Mouse (Mus musculus) heart, postnatal 36 days (tissue): ENCODE measurements around the gene Dpp3. TPM values are rescaled to one million over a fixed set of nuclear protein-coding genes. Genes with fewer than 3 reads are reported as not detected.
A peak's percentile ranks its signal among the peaks of the same experiment; 100 is the strongest.
"Not testable (repeated sequence)": the region's sequence is repeated elsewhere in the genome, so short reads cannot be mapped to it uniquely, and the experiment has no call there.

ENCODE experiments used
- DNase-seq, 2 experiments: peaks; one replicate each; pipeline ENCODE4 v3.0.0; 2021 to 2022
- intact Hi-C: fragments of 180-260 bp; cut with DNase I; formaldehyde crosslinking; loops from one replicate; pipeline ENCODE4 v1.15.1; 2025
- total RNA-seq, 2 experiments: library from RNA; stranded (reverse); gene quantifications; 2 replicates each; pipeline ENCODE4 v1.2.3; 2021

The Dpp3 gene
- 10 to 100 TPM; 17.4 to 21.3 TPM for total RNA-seq

DNA sequence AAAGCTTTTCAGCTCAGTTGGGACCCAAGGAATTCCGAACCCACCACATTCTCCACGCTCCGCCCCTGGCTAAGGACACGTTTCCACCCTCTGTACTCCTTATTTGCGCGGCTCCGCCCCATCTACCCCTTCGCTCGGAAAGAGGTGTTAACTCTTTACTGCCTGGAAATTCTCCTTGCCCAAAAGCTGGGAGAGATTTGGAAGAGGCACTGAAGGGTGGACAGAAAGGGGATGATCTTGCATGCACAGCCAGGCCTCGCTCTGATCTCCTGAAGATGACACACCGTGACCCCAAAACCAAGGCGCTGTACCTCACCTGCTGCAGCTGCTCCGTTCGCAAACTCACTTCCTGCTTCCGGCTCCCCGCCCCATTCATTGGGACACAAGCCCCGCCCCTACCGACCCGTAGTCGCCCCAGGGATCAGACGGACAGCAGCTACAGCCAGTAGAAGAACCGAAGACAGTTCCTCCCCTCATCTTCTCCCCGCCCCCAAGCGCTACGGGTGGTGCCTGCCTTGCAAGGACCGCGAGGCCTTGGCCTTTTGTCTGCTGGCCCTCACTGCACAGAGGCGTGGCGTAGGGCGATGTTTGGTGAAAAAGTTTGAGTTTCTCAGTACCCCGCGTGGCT lies at the start of gene Dpp3:
Gene Dpp3, minus strand, starts transcription at position 384 of the 628 bp plus-strand sequence.
- peak; percentile 98 for DNase-seq
- intact Hi-C loops = loop anchor here (1.0 to 5.0 kb wide), 3 partner anchors 34 to 91 kb away; partner anchors contain the start of genes Actn3, Ccdc87, Ccs and Mrpl11

DNA sequence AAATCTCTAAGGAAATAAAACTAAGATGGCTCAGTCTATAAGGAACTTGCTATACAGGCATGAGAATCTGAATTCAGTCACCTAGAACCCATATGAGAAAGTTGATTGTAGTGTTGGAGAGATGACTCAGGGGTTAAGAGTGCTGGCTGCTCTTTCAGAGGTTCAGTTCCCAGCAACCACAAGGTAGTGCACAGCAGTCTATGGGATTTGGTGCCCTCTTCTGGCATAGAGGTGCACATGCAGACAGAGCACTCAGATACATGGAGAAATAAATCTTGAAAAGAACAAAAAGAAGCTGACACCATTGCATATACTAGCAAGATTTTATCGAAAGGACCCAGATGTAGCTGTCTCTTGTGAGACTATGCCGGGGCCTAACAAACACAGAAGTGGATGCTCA lies 40.1 kb upstream of the Dpp3 start:
- intact Hi-C loops = loop anchor here (5.0 kb wide), 1 partner anchor 341 kb away; the partner anchor contains the start of gene Rce1
- no peak for DNase-seq

DNA sequence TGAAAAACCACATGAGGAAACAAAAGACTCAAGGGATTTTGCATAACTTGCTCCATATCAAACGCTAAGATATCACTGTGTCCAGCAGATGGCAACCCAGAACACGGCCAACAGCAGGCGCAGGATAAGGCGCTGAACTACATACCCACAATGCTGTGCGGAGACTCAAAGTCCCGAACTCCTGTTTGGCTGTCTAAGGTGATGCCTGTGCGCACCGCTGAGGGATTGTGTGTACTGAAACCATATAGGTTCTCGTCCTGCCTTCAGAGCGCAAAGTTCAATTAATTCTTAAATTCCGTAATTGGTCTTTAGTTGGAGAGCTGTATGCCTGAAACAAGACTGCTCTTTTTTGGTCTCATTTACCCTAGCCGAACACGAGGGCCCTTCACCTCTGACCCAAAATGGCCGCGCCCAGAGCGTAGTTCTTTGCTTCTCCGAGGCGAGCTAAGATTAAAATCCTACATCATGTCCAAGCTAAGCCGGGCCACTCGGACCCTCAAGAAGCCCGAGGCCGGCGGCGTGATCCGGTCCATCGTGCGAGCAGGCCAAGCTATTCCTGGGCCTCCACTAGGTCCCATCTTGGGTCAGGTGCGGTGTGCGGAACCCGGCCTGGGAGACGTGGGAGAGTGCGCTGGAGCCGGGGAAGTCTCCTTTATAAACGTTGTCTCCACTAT lies 34.0 kb upstream of the Dpp3 start, which contains the start of gene Mrpl11:
Gene Mrpl11, plus strand, starts transcription at position 220 of the 674 bp plus-strand sequence.
- intact Hi-C loops = loop anchor here (1.0 to 5.0 kb wide), 3 partner anchors 35 to 207 kb away; partner anchors contain the start of genes Gm21992 and Rbm14
- peak; percentile 87 to 90 for DNase-seq

DNA sequence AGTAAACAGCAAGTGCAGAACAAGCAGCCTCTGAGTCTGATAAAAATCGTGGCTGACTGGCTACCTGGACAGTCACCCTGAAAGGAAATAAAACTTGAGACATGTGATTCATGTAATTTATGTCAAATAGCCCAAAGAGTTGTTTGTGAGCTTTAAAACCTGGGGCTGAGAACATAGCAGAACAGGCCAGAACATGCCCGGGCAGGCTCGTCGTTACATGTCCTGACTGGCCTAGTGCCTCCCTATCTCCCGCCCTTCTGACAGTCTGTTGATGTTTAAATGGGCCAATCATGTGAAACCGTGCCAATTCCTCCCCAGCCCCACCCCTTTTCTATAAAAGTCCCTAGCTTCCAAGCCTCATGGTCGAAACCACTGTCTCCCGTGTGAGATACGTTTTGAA lies 20.6 kb upstream of the Dpp3 start:
- intact Hi-C loops = not testable (repeated sequence)

DNA sequence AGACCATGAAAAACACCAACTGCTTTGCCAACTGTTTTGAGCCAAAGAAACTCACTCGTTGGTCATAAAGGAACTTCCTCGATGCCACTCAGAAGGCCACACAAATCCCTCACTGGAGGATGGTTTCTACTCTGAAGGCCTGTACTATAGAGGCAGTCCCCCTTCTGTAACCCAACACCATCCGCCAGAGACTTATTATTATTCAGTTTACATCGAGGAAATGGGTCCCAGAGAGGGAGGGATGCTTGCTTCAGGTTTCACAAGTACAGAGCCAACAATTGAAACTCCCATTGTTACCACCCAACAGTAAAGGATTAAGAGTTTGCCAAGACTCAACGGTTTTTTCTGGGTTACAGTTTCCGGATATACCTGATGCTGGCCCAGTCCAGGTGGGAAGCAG lies 17.5 kb upstream of the Dpp3 start:
- intact Hi-C loops = no loop called here
- no peak for DNase-seq

More for the DNA sequence above, 20.6 kb upstream of the Dpp3 start:
- not testable (repeated sequence) for DNase-seq

DNA sequence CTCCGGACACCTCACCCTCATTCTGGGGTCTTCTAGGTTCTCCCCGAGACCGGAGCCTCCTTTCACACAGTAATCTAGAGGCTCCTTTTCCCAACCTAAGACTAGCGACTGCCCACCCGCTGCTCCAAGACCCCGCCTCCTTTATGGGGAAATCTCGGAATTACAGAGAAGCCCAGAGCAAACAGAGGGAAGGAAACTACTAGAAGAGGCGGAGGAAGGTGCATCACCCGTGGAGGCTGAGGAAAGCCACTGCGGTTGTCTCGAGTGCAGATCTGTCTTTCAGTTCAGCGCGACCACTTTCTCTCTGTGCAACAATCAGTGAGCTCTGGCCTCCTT lies 15.1 kb upstream of the Dpp3 start:
- DNase-seq = peak in 1 of 2 experiments; percentile 10
- intact Hi-C loops = no loop called here

DNA sequence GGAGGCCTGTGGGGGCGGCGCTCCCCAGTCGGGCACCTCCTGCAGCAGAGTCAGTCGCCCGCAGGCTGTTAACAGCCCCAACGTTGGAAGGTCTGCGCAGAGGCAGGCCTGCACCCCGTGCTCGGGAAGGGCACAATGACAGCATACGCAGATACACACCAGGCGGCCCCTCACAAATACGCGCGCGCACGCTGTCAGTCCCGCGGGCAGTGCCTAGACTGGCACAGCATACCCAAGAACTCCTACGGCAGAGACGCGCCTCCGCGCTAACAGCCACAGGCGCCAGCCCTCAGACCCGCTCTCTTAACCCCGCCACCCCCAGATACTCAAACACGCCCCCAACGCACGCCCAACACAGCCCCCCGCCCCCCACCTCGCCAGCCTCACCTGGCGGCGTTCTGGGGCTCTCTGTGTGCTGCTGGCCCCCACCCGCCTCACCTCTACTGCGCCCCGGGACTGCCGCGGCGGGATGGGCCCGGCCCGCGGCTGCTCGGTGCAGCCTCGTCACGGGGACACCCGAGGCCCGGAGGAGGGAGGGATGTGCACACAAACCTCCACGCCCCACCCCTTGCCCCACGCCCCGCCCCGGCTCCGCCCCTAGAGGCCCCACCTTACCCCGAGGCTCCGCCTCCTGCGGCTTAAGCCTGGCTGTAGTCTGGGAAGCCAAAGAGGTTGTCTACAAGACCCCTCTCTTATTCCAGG lies 14.6 kb upstream of the Dpp3 start, which contains the start of gene Peli3:
Gene Peli3, minus strand, starts transcription at position 577 of the 702 bp plus-strand sequence.
- peak; percentile 78 to 79 for DNase-seq
- intact Hi-C loops = no loop called here

DNA sequence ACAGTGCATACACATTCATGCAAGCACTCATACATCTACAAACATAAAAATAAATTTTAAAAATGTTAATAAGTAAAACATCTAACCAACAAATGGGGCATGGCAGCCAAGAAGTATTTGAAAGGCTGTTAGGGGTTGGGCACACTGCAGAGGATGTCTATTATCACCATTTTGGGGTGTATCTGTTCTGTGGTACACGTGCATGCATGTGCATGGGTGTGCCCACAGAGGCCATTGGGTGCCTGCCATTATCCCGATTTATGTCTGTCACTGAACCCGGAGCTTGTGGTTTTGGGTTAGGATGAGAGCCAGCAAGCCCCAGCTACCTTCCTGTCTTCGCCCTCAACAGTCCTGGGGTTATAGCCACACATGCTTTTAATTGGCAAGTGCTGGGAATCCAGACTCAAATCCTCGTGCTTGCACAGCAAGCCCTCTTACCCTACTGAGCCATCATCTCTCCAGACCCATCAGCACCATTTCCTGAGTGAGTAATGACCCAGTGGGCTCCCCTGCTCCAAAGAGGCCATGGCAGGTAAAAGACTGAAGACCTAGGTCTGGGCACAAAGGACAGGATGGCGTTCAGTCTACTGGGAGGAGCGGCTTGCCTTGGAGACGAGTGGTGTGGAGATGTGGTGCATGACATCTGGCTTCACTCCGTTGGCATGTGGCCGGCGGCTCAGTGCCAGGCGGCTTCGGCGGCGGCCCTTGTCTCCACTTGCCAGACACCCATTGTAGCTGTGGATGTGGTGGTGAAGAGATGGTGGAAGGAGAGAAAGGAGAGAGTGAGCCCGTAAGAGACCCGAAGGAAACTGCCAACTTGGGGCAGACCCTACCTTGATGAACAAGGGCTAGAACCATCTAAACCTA lies 9.6 kb upstream of the Dpp3 start:
- intact Hi-C loops = no loop called here
- no peak for DNase-seq

DNA sequence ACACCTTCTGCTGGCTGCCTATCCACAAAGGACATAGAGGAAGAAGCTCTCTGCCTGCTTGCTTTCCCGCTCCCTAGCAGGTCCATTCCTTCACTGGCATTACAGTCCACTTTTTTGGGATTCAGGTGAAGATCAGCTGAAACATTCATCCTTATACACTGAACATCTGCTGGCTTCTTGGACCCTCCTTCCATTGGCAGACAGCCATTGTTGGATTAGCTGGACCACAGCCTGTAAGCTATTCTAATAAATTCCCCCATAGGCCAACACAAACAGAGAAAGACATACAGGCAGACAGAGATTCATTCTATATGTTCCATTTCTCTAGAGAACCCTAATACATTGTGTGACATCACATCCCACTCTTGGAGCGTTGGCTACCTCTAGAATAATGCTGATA lies 8.8 kb upstream of the Dpp3 start:
- intact Hi-C loops = no loop called here
- DNase-seq = no peak

DNA sequence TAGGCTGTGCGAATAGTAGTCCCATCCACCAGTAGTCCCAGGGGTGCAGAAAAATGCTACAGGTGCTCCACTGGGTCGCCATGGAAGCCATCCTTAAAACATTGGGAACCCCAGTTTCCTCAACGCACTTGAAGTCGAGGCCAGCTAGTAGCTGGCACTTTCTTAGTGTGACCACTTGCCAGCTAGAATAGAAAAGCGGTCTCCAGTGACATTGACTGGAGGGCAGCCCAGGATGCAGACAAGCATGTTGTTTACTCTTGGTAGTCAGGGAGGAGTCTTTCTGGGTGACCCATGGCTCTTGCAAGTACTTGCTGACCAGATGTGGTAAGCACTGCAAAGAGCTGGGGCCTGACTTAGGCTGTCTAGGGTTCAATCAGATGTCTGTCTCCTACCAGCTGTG lies 694 bp upstream of the Dpp3 start:
- intact Hi-C loops = loop anchor here (5.0 kb wide), 2 partner anchors 51 to 91 kb away; partner anchors contain the start of genes Actn3, Ccdc87, Ccs and Zdhhc24
- peak; percentile 24 to 25 for DNase-seq

DNA sequence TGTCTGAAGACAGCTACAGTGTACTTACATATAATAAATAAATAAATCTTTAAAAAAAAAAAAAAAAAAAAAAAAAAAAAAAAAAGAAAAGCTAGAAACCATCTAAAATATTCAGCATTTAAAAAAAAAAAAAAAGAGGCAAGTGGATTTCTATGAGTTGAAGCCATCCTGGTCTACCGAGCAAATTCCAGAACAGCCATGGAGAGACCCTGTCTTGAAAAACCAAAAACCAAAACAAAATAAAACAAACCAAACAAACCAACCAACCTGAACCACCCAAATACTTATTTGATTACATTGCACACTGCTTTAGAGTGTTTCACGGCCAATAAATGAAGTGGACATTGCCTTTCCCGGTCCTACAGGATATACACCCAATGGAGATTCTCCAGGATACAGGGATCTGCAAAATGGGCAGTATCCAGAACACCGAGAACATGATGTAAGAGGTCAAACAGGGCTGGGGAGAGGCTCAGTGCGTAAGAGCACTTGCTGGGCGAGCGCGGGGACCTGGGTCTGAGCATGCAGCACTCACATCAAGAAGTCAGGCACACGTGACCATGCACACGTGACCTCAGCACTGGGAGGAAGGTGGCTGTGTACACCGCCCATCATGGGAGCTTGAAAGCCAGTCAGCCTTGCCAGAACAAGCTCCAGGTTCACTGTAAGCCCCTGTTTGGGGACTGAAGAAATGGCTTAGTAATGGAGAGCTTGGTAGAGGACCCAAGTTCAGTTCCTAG lies 2.8 kb downstream of the Dpp3 start:
- intact Hi-C loops = loop anchor here (5.0 kb wide), 2 partner anchors 48 to 88 kb away; partner anchors contain the start of genes Actn3, Ccdc87, Ccs and Zdhhc24
- DNase-seq = no peak

DNA sequence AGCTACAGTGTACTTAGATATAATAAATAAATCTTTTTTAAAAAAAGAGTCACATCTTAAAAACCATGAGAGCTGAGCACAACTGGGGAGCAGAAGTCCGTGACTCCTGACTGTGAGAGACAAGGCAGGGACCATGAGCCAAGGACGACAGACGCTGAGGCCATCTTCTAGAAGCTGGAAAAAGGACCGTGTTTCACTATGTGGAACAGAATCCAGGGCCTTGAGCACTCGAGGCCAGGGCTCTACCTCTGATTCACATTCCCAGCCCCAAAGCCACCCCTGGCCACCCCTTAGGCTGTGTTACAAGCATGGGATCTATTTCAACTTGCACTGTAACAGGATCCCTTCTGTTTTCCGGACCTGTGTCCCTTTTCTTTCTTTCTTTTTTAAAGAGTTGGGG lies 8.4 kb downstream of the Dpp3 start:
- intact Hi-C loops = no loop called here
- DNase-seq = no peak

DNA sequence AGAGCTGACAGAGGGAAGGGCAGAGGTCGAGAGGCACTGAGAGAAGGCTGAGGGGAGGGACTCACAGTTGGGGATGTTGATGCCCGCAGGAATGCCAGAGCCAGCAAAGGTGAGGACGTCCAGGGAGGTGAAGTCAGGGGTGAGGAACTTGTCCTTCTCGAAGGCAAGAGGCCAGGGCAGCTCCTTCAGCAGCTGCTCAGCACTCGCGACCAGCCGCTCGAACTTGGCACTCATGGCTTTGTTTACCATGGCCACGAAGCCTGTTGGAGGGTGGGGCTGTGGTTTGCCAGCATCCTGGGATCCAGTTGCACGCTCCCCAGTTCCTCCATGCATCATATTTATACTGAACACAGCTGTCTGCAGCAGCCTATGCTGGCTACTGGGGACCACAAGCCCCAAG lies 11.3 kb downstream of the Dpp3 start:
- intact Hi-C loops = no loop called here
- DNase-seq = no peak

DNA sequence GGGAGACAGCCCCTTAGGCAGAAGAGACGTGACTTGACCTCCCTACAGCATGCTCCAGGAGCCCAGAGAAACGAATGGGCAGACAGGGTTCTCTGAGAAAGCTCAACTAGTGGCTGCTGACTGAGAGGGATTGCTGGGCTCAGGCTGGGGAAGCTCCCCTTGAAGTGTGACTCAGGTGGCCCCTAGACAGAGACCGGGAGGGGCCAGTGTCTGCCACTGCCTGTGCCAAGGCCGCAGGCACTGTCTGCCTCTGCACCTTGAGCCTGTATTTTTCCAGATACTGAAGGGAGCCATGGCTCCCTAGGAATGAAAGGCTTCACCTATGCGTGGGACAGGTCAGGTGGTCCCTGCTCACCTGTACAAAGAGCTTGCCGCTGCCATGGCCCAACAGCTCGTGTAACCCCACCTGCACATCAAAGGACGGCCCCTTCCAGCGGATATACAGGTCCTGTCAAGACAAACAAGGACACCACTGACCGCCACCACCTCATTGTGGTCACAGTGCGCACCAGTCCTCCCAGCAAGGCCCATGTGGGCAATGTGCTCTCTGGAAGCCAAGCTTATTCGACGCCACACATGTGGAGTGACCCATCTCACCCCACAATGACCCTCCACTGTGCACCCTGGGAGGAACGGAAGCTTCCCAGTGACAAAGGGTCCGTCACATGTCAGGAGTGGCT lies 12.0 kb downstream of the Dpp3 start:
- intact Hi-C loops = no loop called here

DNA sequence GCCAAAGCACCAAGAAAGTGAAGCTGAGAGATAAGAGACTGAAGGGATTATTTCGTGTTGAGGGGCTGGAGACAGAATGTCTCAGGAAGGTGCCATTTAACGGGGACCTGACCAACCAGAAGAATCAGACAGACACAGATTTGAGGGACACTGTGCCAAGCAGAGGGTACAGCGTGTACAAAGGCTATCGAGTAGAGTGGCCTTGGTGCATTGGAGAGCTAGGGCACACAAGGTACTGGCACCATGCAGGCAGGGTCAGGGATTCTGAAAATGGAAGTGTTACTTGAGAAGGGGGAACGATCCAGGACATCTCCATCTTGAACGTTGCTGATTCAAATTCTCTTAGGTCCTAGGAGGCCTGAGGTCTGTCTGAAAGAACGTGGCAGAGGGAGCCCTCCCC lies 18.7 kb downstream of the Dpp3 start:
- intact Hi-C loops = loop anchor here (2.0 kb wide), 1 partner anchor 153 kb away; the partner anchor contains the start of gene Rbm4b
- DNase-seq = no peak

More for the DNA sequence above, 12.0 kb downstream of the Dpp3 start:
- DNase-seq = no peak

DNA sequence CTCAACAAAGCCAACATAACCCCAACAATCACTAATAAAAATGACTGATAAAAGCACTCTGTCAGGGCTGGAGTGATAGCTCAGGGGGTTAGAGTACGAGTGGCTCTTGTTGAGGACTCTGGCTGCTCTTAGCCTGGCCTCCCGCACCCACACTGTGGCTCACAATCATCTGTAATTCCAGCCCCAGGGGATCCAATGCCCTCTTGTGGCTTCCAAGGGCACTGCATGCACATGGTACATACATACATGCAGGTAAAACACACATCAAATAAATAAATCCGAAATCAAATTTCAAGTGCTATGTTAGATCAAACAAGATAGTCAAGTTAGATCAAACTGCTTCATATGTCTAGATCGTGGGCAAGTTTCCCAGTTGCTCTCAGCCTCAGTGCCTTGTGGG lies 20.0 kb downstream of the Dpp3 start:
- DNase-seq = no peak
- intact Hi-C loops = loop anchor here (2.0 kb wide), 1 partner anchor 151 kb away; the partner anchor contains the start of gene Rbm4b

DNA sequence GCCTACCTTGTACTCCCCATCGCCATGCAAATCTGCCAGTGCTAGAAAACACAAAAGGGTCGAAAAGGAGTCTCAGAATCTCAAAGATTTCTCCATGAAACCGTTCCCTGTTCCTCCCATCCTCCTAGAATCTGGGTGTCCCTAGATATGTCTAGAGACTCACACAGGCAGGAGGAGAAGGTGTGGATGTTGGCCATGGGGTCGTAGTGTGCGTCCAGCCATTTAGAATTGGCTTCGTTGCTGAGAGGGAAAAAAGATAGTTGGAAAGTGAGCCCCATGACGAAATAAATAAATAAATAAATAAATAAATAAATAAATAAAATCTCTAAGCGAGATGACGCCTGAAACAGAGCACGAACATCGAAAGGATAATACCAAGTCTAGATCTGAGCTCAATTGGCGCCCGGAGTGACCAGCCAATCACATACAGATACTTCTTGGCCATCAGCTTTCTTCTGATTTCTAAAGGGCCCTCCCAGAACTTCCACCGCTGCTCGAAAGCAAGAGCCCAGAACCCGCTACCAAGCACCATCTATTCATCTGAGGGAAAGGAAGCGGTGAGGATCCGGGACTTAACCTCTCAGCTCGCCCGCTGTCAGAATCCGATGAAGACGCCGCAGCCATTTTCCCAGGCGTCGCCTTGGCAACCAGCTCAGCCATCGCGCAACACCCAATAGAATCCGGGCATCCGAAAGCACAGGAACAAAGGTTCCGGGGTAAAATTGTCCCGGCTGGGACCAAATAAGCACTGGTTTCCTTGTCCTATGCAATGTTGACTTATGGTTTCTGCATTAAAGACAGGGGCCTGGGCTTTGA lies 21.9 kb downstream of the Dpp3 start, which contains the start of gene Bbs1:
Gene Bbs1, minus strand, starts transcription at position 650 of the 816 bp plus-strand sequence.
- peak; percentile 82 to 84 for DNase-seq
- intact Hi-C loops = no loop called here

DNA sequence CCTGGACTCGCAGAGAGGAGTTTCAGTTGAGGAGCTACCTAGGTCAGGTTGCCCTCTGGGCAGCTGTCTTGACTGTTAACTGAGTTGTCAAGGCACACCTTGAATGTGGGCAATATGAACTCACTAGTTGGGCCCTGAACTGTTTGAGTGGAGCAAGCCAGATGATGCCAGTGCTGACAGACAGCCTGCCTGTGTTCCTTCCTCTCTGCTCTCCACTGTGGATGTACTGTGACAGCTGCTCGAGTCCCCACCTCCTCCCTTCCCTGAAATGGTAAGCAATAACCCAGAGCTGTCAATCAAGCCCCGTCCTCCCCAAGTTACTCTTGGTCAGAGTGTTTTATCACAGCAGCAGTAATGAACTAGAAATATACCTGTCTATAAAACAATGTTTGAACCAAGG lies 28.2 kb downstream of the Dpp3 start:
- no peak for DNase-seq
- intact Hi-C loops = no loop called here
